7 mouse cellular contexts compared by ENCODE assay signal in genomic region chr12:11455549-11456194, GRCm38 (mm10). TPM values are rescaled to one million over a fixed set of nuclear protein-coding genes. Genes with fewer than 3 reads are reported as not detected.
DNase-seq lines count a peak whose midpoint lies in the region; ATAC-seq and TF ChIP-seq lines count a peak whose summit lies in the region.

Gene Rad51ap2 (plus strand): TSS chr12:11456079.

- peak within 1 kb of the TSS; percentile 71 for H3K9ac ChIP-seq in heart, embryonic 11.5 days (ENCODE audit: low read depth, low read length)
- peak within 1 kb of the TSS; percentile 37 for H3K9ac ChIP-seq in kidney, embryonic 15.5 days
- H3K9ac ChIP-seq in limb, embryonic 15.5 days, result peak within 1 kb of the TSS; percentile 55
- H3K9ac ChIP-seq in midbrain, embryonic 16.5 days (ENCODE audit: low read depth, low read length), result peak within 1 kb of the TSS; percentile 76
- H3K9ac ChIP-seq in stomach, embryonic 14.5 days (replicated peaks; ENCODE audit: low read depth, low read length), result peak within 1 kb of the TSS; percentile 43

- DNase-seq in c-Kit-positive CD71-negative TER-119-negative erythroid progenitor cells, embryonic 14.5 days (ENCODE audit: low read depth), result peak; percentile 74

- no peaks in the 10 kb centered on the region for H3K36me3 ChIP-seq in heart, embryonic 11.5 days (ENCODE audit: control insufficient read depth, insufficient read depth, low read length)
- no peaks in the 10 kb centered on the region for H3K36me3 ChIP-seq in kidney, embryonic 15.5 days
- H3K36me3 ChIP-seq in limb, embryonic 15.5 days, result no peaks in the 10 kb centered on the region
- no peaks in the 10 kb centered on the region for H3K36me3 ChIP-seq in midbrain, embryonic 16.5 days (ENCODE audit: control insufficient read depth, insufficient read depth, low read length)
- no peaks in the 10 kb centered on the region for H3K36me3 ChIP-seq in stomach, embryonic 14.5 days (ENCODE audit: control insufficient read depth, insufficient read depth, low read length)

- WGBS in heart, embryonic 11.5 days (ENCODE audit: insufficient replicate concordance), result 1% methylated on average over 40 of the region's 40 CpGs
- WGBS in kidney, embryonic 15.5 days, result under 1% methylated on average over 40 of the region's 40 CpGs
- WGBS in limb, embryonic 15.5 days, result under 1% methylated on average over 40 of the region's 40 CpGs
- WGBS in midbrain, embryonic 16.5 days, result 2% methylated on average over 40 of the region's 40 CpGs
- 1% methylated on average over 38 of the region's 40 CpGs for WGBS in stomach, embryonic 14.5 days

- ATAC-seq in heart, embryonic 11.5 days (replicated peaks; ENCODE audit: insufficient number of reproducible peaks, low FRiP score, low TSS enrichment), result peak; percentile 100
- ATAC-seq in kidney, embryonic 15.5 days (replicated peaks; ENCODE audit: low FRiP score), result peak; percentile 100
- ATAC-seq in limb, embryonic 15.5 days (ENCODE audit: insufficient number of reproducible peaks, low FRiP score, low TSS enrichment, low read depth), result peak; percentile 96
- ATAC-seq in midbrain, embryonic 16.5 days, result peak; percentile 100
- ATAC-seq in stomach, embryonic 14.5 days (ENCODE audit: insufficient number of reproducible peaks, insufficient read depth, low FRiP score, low read depth), result peak; percentile 100

- H3K4me1 ChIP-seq in embryonic fibroblast, embryonic 13.5 days (ENCODE audit: control insufficient read depth, insufficient read depth, low read length), result no peaks in the 10 kb centered on the region
- H3K4me1 ChIP-seq in heart, embryonic 11.5 days (ENCODE audit: control insufficient read depth, insufficient read depth, low read length), result no peaks in the 10 kb centered on the region
- peaks cover 6% of the 10 kb centered on the region; the same call in 1 of the 2 replicates for H3K4me1 ChIP-seq in kidney, embryonic 15.5 days
- H3K4me1 ChIP-seq in limb, embryonic 15.5 days, result peaks cover 5% of the 10 kb centered on the region; the same call in 1 of the 2 replicates
- H3K4me1 ChIP-seq in midbrain, embryonic 16.5 days (ENCODE audit: control insufficient read depth, insufficient read depth, low read length), result no peaks in the 10 kb centered on the region
- H3K4me1 ChIP-seq in stomach, embryonic 14.5 days (ENCODE audit: control insufficient read depth, insufficient read depth, low read length), result no peaks in the 10 kb centered on the region

- H3K27ac ChIP-seq in embryonic fibroblast, embryonic 13.5 days (ENCODE audit: insufficient read depth, low read length), result no peak within 1 kb of the TSS
- no peak within 1 kb of the TSS for H3K27ac ChIP-seq in heart, embryonic 11.5 days (ENCODE audit: low read depth, low read length)
- no peak within 1 kb of the TSS for H3K27ac ChIP-seq in kidney, embryonic 15.5 days
- H3K27ac ChIP-seq in limb, embryonic 15.5 days, result no peak within 1 kb of the TSS
- no peak within 1 kb of the TSS for H3K27ac ChIP-seq in midbrain, embryonic 16.5 days (ENCODE audit: low read length)
- H3K27ac ChIP-seq in stomach, embryonic 14.5 days (ENCODE audit: low read length), result no peak within 1 kb of the TSS

- peak within 1 kb of the TSS; percentile 98 for H3K4me2 ChIP-seq in heart, embryonic 11.5 days
- H3K4me2 ChIP-seq in kidney, embryonic 15.5 days, result peak within 1 kb of the TSS; percentile 83
- H3K4me2 ChIP-seq in limb, embryonic 15.5 days, result peak within 1 kb of the TSS; percentile 93
- peak within 1 kb of the TSS; percentile 81 for H3K4me2 ChIP-seq in midbrain, embryonic 16.5 days (ENCODE audit: low read length)
- peak within 1 kb of the TSS; percentile 95 for H3K4me2 ChIP-seq in stomach, embryonic 14.5 days (replicated peaks; ENCODE audit: low read depth, low read length)

- H3K9me3 ChIP-seq in heart, embryonic 11.5 days (replicated peaks; ENCODE audit: control insufficient read depth, low read length), result no peaks in the 10 kb centered on the region
- no peaks in the 10 kb centered on the region for H3K9me3 ChIP-seq in kidney, embryonic 15.5 days (replicated peaks)
- H3K9me3 ChIP-seq in limb, embryonic 15.5 days, result no peaks in the 10 kb centered on the region
- H3K9me3 ChIP-seq in midbrain, embryonic 16.5 days (replicated peaks; ENCODE audit: control insufficient read depth, low read length, poor library complexity, severe bottlenecking), result no peaks in the 10 kb centered on the region
- no peaks in the 10 kb centered on the region for H3K9me3 ChIP-seq in stomach, embryonic 14.5 days (ENCODE audit: control insufficient read depth, low read depth, low read length)

- TF ChIP-seq CTCF in embryonic fibroblast, embryonic 13.5 days (IDR thresholded peaks at IDR 0.05; ENCODE audit: borderline replicate concordance, insufficient read depth, low read length), result no peak

- peak within 1 kb of the TSS; percentile 49 for H3K4me3 ChIP-seq in embryonic fibroblast, embryonic 13.5 days (ENCODE audit: insufficient read depth, low read length)
- H3K4me3 ChIP-seq in heart, embryonic 11.5 days (ENCODE audit: low read depth, low read length), result peak within 1 kb of the TSS; percentile 57
- peak within 1 kb of the TSS; percentile 50 for H3K4me3 ChIP-seq in kidney, embryonic 15.5 days (replicated peaks)
- H3K4me3 ChIP-seq in limb, embryonic 15.5 days, result peak within 1 kb of the TSS; percentile 56
- peak within 1 kb of the TSS; percentile 62 for H3K4me3 ChIP-seq in midbrain, embryonic 16.5 days (ENCODE audit: low read depth, low read length)
- H3K4me3 ChIP-seq in stomach, embryonic 14.5 days (ENCODE audit: low read depth, low read length), result peak within 1 kb of the TSS; percentile 46

- H3K27me3 ChIP-seq in heart, embryonic 11.5 days (ENCODE audit: control insufficient read depth, insufficient read depth, low read length), result 0 out of 2 replicates have a peak, but pooled peaks cover 2% of the 10 kb centered on the region
- peaks cover 9% of the 10 kb centered on the region; the same call in 1 of the 2 replicates for H3K27me3 ChIP-seq in kidney, embryonic 15.5 days
- H3K27me3 ChIP-seq in limb, embryonic 15.5 days, result no peaks in the 10 kb centered on the region; the same call in 1 of the 2 replicates
- no peaks in the 10 kb centered on the region for H3K27me3 ChIP-seq in midbrain, embryonic 16.5 days (ENCODE audit: control insufficient read depth, insufficient read depth, low read depth, low read length)
- H3K27me3 ChIP-seq in stomach, embryonic 14.5 days (ENCODE audit: control insufficient read depth, insufficient read depth, low read length), result no peaks in the 10 kb centered on the region

- peak; percentile 66 for TF ChIP-seq POLR2A in embryonic fibroblast, embryonic 13.5 days (IDR thresholded peaks at IDR 0.05; ENCODE audit: low read depth, low read length)

RNA-seq across cellular contexts. Expression of gene Rad51ap2, which starts in this region (rescaled TPM):
- 0.15 and 0.37 TPM in 2 replicates for polyA plus RNA-seq in embryonic fibroblast, embryonic 13.5 days (2011; ENCODE audit: insufficient read length, low read depth, missing spikeins)
- polyA plus RNA-seq in heart, embryonic 11.5 days (2014; fragmentation: Nextera tagmentation; extraction: Ambion mirVana), result 0.33 and 0.44 TPM in 2 replicates
- polyA plus RNA-seq in kidney, embryonic 15.5 days (2015; fragmentation: Nextera tagmentation; extraction: Ambion mirVana), result 0.06 and 0.10 TPM in 2 replicates
- polyA plus RNA-seq in limb, embryonic 15.5 days (2015; fragmentation: Nextera tagmentation; extraction: Ambion mirVana), result 0.20 and 0.24 TPM in 2 replicates
- polyA plus RNA-seq in midbrain, embryonic 16.5 days (2015; fragmentation: Nextera tagmentation; extraction: Ambion mirVana), result 0.52 and 0.70 TPM in 2 replicates
- 0.29 and 0.32 TPM in 2 replicates for polyA plus RNA-seq in stomach, embryonic 14.5 days (2014; fragmentation: Nextera tagmentation; extraction: Ambion mirVana)

Comparison
In these comparisons a context has a peak if more than half of its experiments do, and no peak if none do; other contexts are left out.
1. Peak in ATAC-seq, H3K4me3 ChIP-seq, H3K9ac ChIP-seq and H3K4me2 ChIP-seq in heart, embryonic 11.5 days; RNA of the gene not detected or under 1 TPM.
2. Peak in ATAC-seq, H3K4me3 ChIP-seq, H3K9ac ChIP-seq and H3K4me2 ChIP-seq in kidney, embryonic 15.5 days; RNA of the gene not detected or under 1 TPM.
3. Peak in ATAC-seq, H3K4me3 ChIP-seq, H3K9ac ChIP-seq and H3K4me2 ChIP-seq in limb, embryonic 15.5 days; RNA of the gene not detected or under 1 TPM.
4. Peak in ATAC-seq, H3K4me3 ChIP-seq, H3K9ac ChIP-seq and H3K4me2 ChIP-seq in midbrain, embryonic 16.5 days; RNA of the gene not detected or under 1 TPM.
5. Peak in ATAC-seq, H3K4me3 ChIP-seq, H3K9ac ChIP-seq and H3K4me2 ChIP-seq in stomach, embryonic 14.5 days; RNA of the gene not detected or under 1 TPM.